Mouse (Mus musculus): ENCODE results near the gene Mapk14.

Gene Mapk14

GRCm38 (mm10) chr17:28777231-28778005, 86.3 kb downstream of the Mapk14 start:
- DNase-seq (ENCODE audit: extremely low spot score, low read depth, low spot score), result no peak

GRCm38 (mm10) chr17:28779735-28780134, 88.6 kb downstream of the Mapk14 start:
- DNase-seq (ENCODE audit: extremely low spot score, low read depth, low spot score), result no peak

- DNase-seq (ENCODE audit: extremely low spot score, low read depth, low spot score), result no peak
Observed at GRCm38 (mm10) chr17:28780836-28781235, 89.7 kb downstream of the Mapk14 start.

- DNase-seq (ENCODE audit: extremely low spot score, low read depth, low spot score), result no peak
Observed at GRCm38 (mm10) chr17:28781290-28782045, 90.3 kb downstream of the Mapk14 start.

GRCm38 (mm10) chr17:28785036-28785435, 93.9 kb downstream of the Mapk14 start:
- DNase-seq (ENCODE audit: extremely low spot score, low read depth, low spot score), result no peak

- no peak for DNase-seq (ENCODE audit: extremely low spot score, low read depth, low spot score)
Observed at GRCm38 (mm10) chr17:28787507-28787906, 96.4 kb downstream of the Mapk14 start.

- no peak for DNase-seq (ENCODE audit: extremely low spot score, low read depth, low spot score)
Observed at GRCm38 (mm10) chr17:28797031-28797430, 105.9 kb downstream of the Mapk14 start.
